Mouse (Mus musculus) urinary bladder, adult 18-20 months (tissue): ENCODE data around the gene Cyp4a12a.
"Not testable (repeated sequence)": the region's sequence is repeated elsewhere in the genome, so short reads cannot be mapped to it uniquely, and the experiment has no call there.

Source experiments
- DNase-seq, 2 experiments: peaks; one replicate each; pipeline ENCODE4 v3.0.0; 2022; ENCODE audit warnings: low spot score in 2 of 2, mixed read lengths in 2 of 2

Gene Cyp4a12a

DNA sequence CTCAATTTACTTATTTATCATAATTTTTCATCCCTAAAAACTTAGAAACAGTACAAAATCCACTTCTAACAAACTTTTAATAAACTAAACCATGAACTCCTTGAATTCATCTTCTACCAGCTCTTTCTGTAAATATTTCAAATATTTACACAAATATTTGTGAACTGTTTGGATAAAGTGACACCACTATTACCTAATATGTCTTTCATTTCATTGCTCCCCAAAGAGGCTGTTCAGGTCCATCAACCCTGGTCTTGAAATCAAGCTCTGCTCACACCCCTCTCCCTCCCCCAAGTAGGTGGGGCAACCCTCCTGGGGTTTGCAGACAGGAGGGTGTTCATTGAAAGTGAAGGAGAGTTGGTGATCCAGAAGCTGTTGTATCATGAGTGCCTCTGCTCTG is at the start of gene Cyp4a12a:
TSS of gene Cyp4a12a (plus strand) at position 301 of the 400 bp plus-strand sequence.
- not testable (repeated sequence) for DNase-seq

DNA sequence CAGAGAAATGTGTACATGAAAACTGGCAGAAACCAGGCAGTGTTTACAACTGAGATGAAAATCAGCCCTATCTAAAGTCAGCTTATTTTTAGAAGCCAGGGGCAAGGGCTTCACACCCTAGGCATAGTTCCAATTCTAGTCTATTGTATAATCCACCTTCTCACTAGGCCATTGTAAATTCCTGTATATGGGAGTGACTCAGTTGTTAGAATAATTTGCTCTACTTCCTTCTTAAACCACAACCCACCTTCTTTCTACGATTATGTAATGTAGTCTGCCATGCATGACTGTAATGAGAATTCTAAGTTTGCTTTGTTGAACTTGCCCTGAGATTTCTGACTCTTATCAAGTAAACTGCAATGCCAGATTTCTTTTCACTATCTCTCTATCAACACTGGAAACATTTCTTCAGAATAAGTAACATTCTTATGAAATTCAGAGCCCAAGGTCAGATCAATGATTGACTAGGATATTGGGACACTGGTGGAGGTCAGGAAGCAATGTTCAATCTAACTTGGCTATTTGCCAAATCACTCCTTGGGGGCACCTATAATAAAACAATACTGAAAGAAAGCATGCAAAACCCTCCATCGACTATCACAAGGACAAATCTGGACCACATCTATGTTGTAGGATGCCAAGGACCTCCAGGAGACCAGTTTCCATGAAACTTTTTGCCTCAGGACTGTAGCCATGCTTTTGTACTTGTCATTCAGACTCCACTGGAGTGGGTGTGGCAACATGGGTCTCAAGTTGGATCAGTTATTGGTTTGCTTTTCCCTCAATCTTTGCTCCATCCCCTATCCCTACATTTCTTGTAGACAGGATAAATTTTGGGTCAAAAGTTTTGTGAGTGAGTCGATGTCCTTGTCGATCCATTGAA is 33.9 kb upstream of the Cyp4a12a start:
- DNase-seq, result not testable (repeated sequence)

DNA sequence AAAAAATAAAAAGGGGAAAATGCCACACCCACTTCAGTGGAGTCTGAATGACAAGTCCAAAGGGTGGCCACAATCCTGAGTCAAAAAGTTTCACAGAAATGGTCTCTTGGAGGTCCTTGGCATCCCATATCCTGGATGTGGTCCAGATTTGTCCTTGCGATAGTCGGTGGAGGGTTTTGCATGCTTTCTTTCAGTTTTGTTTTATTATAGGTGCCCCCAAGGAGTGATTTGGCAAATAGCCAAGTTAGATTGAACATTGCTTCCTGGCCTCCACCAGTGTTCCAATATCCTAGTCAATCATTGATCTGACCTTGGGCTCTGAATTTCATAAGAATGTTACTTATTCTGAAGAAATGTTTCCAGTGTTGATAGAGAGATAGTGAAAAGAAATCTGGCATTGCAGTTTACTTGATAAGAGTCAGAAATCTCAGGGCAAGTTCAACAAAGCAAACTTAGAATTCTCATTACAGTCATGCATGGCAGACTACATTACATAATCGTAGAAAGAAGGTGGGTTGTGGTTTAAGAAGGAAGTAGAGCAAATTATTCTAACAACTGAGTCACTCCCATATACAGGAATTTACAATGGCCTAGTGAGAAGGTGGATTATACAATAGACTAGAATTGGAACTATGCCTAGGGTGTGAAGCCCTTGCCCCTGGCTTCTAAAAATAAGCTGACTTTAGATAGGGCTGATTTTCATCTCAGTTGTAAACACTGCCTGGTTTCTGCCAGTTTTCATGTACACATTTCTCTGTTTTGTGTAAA is 20.4 kb upstream of the Cyp4a12a start:
- DNase-seq, result not testable (repeated sequence)

DNA sequence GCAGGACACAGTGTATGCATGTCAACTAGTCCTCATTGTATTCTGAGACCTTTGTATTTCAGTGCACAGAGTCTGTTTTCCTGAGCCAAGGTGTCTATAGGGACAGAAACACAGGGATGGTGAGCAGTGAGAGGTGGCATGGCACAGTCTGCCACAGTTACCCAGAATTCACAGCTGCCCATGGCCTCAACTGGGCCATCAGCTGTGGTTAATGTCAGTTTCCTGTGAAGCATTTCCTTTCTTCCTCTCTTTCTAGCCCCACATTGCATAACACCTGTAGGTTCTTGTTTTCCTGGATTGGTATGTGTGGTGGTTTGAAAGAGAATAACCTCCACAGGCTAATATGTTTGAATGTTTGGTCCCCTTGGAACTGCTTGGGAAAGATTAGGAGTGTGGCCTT is 18.5 kb upstream of the Cyp4a12a start:
- DNase-seq, result no peak

DNA sequence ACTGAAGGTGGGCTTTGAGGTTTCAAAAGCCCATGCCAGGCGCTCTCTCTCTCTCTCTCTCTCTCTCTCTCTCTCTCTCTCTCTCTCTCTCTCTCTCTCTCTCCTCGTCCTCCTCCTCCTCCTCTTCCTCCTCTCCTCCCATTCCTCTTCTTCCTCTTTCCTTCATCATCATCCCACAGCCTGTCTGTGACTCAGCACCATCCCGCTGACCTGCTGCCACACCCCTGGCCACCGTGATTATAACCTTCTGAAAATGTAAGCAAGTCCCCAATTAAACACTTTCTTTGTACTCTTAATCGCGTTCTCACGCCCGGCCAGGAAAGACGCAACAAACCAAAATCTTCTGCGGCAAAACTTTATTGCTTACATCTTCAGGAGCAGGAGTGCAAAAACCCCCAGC is 18.1 kb upstream of the Cyp4a12a start:
- DNase-seq, result not testable (repeated sequence)

DNA sequence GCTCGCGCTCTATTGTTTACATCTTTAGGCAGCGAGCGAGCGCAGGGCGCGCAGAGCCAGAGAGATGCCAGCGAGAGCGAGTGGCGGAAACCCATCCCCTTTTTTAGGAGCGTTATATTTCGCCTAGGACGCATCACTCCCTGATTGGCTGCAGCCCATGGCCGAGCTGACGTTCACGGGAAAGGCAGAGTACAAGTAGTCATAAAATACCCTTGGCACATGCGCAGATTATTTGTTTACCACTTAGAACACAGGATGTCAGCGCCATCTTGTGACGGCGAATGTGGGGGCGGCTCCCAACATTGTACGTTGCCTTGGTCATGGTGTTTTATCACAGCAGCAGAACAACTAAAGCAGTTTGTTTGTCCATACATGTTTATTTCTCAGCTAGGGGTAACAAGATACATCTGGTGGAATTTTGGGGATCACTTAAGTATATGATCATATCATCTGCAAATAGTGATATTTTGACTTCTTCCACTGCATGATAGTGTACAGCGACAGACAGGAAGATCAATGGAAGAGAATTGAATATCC is 17.5 kb upstream of the Cyp4a12a start:
- not testable (repeated sequence) for DNase-seq

DNA sequence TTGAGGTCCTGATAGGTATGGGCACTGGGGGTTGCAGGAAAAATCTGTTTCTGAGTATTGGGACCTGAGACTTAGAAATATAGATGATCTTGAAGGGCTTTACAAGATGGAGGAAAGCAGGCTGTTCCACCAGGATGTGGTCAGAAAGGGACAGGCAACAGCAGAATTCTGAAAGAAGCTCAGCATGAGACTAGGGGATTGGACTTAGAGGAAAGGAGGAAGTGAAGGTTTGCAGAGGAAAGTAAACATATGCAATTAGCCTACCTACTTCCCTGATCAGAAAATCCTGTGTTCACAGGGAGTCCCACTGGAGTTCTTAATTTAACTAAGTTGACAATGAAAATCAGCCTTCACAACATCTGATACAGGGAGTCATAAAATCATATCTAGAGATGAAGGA is 26.9 kb downstream of the Cyp4a12a start:
- DNase-seq, result not testable (repeated sequence)

DNA sequence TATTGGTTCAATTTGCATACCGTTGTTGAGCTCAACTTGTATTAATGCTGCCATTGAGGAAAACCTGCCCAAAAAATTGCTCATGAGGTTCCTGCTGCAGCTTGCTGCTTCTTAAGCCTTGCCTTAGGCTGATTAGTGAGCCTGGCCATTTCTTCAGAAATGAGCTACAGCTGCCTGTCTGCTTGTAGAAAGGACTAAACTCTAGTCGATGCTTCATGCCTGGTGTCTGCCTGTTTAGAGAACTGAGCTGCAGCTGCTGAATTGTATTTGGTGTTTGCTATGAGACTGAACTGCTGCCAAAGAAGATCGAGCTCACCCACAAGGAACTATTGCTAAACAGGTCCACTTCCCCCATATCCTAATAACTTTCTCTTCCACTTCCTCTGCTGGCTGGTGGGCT is 66.8 kb downstream of the Cyp4a12a start:
- not testable (repeated sequence) for DNase-seq

DNA sequence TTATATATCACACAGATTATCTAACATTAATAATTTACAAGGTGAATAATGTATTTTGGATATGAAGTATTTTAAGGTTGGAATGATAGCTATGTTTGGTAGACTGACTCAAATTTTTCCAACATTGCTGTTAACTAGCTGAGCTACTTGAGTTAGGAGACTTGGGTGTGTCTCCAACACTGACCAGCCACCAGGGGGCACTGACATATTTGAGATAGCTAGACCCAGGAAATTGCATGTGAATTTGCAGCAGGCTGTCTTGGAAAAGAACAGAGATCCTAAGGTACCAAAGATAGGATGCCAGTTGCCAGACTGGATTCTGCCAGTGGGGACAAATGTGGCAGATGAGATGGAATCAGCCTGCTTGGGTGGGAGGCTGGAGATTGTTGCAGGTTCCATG is 69.2 kb downstream of the Cyp4a12a start:
- DNase-seq, result peak in 1 of 2 experiments; percentile 3
